Mouse (Mus musculus): ENCODE measurements at regions not wholly inside any gene's neighbourhood (a gene's known extent, or its start where the extent isn't known, plus 50 kb on each side); places are given as distances from the start of the nearest gene placed in this dataset.

DNA sequence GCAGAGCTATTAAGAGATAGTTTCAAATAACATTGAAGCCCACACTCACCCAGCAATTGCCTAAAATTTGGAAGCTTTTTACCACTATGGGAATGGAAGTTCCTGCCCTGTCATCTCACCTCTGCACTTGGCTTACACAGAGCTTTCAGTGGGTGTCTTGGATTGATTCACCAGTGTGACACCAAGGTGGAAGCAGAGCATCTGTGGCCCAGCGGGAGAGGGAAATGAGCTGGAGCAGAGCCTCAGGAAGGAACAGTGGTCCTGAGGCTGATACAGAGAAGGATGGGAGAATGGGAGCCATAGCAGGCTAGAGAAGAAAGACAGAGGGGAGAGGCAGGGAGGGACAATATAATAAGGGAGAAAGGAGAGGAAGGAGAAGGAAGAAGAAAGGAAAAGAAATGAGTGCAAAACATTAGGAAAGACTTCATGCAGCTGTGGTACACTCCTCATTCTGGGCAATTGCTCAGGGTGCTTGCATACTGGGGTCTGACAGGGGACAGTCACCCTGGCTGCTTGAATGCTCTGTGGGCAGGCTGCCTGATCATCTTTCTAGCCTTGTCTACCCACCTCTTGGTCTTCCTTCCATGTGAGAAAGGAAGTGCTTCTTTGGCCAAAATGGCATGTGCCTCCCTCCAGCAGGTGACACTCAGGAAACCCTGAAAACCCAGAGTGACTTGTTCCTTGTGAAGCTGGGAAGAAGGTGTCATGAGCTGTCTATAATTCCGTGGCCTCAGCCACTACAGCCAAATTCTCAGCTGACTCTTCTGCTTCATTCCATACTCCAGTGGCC, 240.3 kb downstream of the Gm7361 start:
- H3K27ac ChIP-seq: no peak overlapping the region
- no peak for DNase-seq (ENCODE audit: low spot score in 2 of 2)
- H3K4me3 ChIP-seq: no peak overlapping the region
- no peak for TF ChIP-seq CTCF (conservative IDR thresholded peaks at IDR 0.05)

DNA sequence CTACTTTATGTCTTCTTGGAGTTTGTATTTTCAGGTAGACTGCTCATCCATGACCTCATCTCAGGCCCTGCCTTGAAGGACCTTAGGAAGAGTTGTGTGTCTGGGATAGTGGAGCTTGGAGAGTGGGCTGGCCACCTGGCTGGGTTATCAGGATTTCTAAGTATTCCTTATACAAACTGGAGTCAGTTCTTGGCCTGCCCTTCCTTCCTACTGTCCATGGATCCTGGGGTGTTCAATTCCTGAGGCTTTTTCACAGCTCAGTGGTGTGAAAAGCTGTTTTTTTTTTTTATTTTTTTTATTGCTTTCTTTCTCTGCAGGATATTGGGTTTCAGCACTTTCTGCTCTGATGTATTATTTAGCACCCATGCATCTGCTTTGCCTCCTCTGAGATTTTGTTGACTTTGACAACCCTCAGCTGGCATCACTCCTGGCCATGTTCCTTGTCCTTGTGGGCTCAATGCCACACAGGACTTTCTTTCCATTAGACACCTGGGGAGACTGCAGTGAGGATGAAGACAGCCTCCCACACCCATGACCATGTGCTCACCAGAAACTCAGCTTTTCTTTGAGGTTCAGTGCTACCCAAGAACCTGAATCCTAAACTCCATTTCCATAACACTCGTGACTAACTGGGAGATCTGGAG, 252.2 kb downstream of the Gm7361 start:
- no peak for DNase-seq (ENCODE audit: low spot score in 2 of 2)
- Histone ChIP-seq H3K4me3 (no peak overlapping the region), H3K27ac (no peak overlapping the region)
- no peak for TF ChIP-seq CTCF (conservative IDR thresholded peaks at IDR 0.05)

DNA sequence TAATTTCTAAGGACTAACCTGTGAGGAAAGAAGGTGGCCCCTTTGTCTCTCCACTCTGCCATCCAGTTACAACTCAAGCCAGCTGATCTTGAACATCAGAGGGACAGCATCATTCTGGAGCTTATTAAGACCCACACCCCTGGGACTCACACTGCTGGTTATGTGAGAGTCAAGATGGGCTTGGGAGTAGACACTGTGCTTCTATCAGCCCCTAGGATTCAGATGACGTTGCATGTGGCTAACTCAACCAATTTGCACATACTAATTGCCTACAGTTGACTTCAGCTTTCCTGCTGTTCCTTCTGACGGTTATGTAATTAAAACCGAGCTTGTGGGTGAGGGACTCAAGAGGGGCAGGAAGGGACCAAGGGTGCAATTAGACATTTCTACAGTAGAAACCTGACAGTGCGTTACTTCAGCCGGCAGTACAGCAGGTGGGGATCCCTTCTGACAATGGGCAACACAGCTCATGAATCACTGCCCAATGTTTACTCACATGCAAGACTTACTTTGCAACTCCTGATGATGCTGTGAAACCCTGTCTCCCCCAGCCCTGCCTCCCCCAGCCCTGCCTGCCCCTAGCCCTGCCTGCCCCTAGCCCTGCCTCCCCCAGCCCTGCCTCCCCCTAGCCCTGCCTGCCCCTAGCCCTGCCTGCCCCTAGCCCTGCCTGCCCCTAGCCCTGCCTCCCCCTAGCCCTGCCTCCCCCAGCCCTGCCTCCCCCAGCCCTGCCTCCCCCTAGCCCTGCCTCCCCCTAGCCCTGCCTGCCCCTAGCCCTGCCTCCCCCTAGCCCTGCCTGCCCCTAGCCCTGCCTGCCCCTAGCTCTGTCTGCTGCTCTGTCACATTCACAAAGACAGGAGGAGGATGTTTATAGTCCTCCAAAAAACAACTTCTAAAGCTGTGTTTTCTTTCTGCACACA, 255.8 kb downstream of the Gm7361 start:
- TF ChIP-seq CTCF (conservative IDR thresholded peaks at IDR 0.05): no peak
- no peak for DNase-seq (ENCODE audit: low spot score in 2 of 2)
- Histone ChIP-seq H3K4me3 (no peak overlapping the region), H3K27ac (no peak overlapping the region)

DNA sequence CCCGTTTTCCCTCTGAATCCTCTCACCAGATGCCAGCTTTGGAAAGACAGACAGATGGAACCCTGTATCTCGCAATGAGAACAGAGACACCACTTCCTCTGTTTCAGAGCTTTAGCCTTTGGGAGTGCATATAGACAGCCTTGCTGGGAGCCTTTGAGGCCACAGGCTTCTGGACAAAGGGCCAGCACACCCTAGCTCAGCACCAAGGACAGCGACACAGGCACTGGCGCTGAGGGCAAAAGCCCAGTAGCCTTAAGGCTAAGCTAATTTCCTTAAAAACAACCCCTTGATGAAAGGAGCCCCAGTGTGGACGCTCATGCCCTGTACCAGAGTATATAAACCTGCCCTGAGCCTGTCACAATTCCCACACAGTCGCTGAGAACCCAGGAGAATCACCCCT, 278.1 kb downstream of the Gm7361 start:
- no peak for TF ChIP-seq CTCF (conservative IDR thresholded peaks at IDR 0.05)
- no peak overlapping the region for H3K4me3 ChIP-seq
- H3K27ac ChIP-seq: no peak overlapping the region
- peak in 1 of 2 experiments; percentile 4 for DNase-seq (ENCODE audit: low spot score in 2 of 2)

DNA sequence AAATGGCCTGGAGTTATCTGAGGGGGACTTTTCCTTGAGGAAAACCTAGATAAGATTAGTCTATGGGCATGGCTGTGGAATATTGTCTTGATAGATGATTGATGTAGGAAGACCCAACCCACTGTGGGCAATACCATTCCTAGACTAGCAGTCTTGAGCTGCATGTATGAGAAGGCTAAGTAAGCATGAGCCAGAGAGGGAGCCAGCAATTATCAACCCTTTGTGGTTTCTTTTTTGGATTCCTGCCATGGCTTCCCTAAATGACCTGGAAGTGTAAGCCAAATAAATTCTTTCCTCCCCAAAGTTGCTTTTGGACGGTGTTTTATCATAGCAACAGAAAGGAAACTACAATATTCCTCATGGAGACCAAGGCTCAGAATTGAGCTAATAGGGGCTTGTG, 253.7 kb upstream of the Dpp6 start:
- Histone ChIP-seq H3K4me3 (no peak overlapping the region), H3K27ac (no peak overlapping the region)
- no peak for TF ChIP-seq CTCF (conservative IDR thresholded peaks at IDR 0.05)
- no peak for DNase-seq (ENCODE audit: low spot score in 2 of 2)

DNA sequence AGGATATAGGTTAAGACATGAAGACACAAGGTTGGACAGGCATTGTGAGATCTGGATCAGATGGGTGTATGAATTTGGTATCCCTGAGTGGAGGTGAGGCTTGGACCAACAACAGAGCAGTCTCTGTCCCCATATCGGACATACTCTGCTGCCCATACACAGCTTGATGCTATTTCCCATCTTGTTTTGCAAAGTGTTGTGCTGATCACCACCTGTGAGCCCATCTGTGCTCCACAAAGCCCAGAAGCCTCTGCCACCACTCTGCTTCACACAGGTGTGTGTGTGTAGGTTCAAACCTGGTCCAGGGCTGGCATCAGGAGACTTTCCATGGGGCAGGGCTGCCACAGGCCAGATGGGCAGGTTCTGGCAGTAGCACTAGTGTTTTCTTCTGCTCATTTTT, 252.9 kb upstream of the Dpp6 start:
- Histone ChIP-seq H3K4me3 (no peak overlapping the region), H3K27ac (no peak overlapping the region)
- TF ChIP-seq CTCF (conservative IDR thresholded peaks at IDR 0.05): no peak
- no peak for DNase-seq (ENCODE audit: low spot score in 2 of 2)

DNA sequence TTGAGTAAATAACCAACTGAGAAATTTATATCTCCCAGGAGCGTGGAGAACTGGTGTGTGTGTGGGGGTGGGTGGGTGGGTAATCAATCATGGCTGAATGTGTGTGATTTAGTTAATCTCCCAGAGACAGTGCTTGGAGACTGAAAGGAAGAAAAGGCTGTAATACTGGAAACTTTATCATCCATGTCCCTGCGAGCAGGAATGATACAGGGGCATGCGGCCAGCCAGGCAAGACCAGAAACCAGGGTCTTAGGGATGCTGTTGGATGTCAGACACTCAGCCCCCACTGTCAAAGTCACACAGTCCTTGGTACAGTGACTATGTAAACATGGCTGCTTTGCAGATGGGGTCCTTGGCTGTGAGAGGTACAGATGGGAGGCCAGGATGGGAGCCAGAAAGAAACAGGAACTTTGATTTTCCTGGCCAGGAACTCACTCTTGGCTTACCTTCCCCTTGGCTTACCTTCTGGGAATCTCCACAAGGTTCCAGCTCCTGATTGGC, 244.3 kb upstream of the Dpp6 start:
- no peak for TF ChIP-seq CTCF (conservative IDR thresholded peaks at IDR 0.05)
- Histone ChIP-seq H3K4me3 (no peak overlapping the region), H3K27ac (no peak overlapping the region)
- no peak for DNase-seq (ENCODE audit: low spot score in 2 of 2)

DNA sequence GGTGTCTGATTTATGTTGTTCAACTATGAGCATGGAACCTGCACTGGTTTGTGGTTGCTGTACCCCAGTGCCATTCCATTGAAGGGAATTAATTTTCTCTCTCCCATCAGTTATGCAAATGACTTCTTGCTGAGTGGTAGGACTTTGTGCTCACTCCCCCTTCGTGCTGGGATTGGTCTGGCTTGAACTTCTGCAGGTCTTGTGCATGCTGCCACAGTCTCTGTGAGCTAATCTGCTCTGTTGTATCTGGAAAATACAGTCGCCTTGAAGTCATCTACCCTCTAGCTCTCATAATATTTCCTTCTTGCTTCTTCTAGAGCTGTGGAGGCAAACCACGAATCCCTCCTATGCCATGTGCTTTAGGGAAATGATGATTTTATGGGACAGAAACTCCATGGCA, 243.6 kb upstream of the Dpp6 start:
- no peak overlapping the region for H3K4me3 ChIP-seq
- no peak overlapping the region for H3K27ac ChIP-seq
- DNase-seq (ENCODE audit: low spot score in 2 of 2): no peak
- no peak for TF ChIP-seq CTCF (conservative IDR thresholded peaks at IDR 0.05)

DNA sequence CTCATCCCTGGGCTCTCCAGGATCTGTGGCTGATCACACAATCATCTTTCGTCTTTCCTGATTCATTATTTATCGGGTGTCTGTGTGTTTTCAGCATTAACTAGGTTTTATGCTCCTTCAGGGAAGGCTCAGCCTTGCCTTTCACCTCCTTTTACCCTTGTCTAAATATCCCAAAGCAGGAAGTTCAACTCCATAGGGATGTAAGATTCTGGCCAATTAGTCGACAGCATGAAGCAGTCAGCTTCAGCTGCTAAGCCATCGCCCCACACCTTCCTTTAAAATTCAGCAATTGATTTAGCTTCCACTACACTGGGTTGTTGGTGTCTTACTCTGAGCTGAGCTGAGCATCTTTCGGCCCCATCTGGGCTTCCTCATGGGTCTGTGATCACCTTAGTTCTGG, 230.9 kb upstream of the Dpp6 start:
- TF ChIP-seq CTCF (conservative IDR thresholded peaks at IDR 0.05): no peak
- Histone ChIP-seq H3K27ac (no peak overlapping the region), H3K4me3 (no peak overlapping the region)
- DNase-seq (ENCODE audit: low spot score in 2 of 2): no peak

DNA sequence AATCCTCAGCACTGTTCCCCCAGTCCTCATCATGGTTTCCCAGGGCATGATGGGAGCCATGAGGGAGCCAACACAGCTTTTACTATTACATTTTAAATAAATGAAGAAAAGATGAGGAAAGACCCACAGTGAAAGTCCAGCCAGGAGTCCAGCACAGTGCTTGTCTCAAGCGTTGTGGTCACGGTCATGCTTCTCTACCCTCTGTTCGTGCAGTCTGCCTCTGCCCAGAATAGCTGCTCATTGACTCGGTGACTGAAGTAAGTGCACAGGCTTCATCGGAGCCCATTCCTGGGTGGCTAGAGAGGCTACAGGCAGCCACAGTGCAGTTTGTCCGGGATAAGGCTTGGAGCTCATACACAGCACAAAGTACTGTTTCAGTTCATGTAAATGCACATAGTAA, 226.1 kb upstream of the Dpp6 start:
- Histone ChIP-seq H3K27ac (no peak overlapping the region), H3K4me3 (no peak overlapping the region)
- DNase-seq (ENCODE audit: low spot score in 2 of 2): no peak
- TF ChIP-seq CTCF (conservative IDR thresholded peaks at IDR 0.05): no peak

DNA sequence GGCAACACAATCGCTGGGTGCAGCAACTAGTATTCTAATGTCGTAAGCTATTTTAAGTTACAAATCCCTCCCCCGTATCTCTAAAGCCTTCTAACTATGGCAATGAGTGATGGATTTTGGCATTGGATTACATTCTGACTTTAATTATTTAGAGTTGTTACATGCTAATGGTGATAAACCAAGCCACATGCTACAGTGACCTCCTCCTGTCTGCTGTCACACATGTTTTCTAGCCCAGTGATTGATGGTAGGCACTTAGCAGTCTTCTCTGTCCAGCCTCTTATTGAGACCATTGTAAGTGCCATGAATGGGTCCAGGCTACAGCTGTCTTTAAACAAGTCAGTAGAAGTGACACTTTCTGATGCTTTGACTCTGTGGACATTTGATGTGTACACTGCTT, 224.7 kb upstream of the Dpp6 start:
- no peak for TF ChIP-seq CTCF (conservative IDR thresholded peaks at IDR 0.05)
- no peak for DNase-seq (ENCODE audit: low spot score in 2 of 2)

DNA sequence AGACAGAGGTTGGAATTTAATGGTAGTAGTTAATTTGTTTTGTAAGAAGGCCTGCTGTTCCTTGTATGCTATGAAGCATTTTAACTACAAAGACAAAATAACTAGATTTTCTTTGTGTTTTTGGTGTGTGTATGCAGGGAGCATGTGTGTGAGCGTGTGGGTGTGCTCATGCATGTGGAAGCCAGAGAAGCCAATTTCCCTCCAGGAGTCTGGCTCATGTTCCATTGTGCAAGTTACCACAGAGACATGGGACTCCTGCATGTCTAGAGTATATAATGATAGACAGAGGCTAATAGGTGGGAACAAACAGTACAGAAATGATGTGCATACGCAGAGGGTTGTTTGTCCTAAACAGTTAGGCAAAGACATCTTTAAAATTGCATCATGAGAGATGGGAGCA, 219.0 kb upstream of the Dpp6 start:
- H3K4me3 ChIP-seq: no peak overlapping the region
- H3K27ac ChIP-seq: no peak overlapping the region
- DNase-seq (ENCODE audit: low spot score in 2 of 2): no peak
- no peak for TF ChIP-seq CTCF (conservative IDR thresholded peaks at IDR 0.05)

More for the DNA sequence above, 224.7 kb upstream of the Dpp6 start:
- Histone ChIP-seq H3K4me3 (no peak overlapping the region), H3K27ac (no peak overlapping the region)

DNA sequence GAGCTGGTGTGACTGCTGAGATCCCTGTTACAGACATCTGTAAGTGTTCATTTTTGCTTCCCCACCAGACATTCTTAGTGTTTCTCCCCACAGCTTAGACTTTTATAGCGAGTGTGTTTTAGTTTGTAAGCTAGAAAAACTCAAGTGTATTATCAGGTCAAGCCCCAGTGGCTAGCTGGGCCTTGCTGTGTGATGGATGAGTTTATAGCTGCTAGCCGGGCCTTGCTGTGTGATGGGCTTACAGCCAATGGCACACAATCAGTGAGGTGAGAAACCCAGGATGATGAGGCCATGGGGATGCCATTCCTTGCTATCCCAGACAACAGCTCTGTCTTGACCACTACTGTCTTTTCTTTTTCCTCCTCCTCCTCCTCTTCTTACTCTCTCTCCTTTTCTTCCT, 197.7 kb upstream of the Dpp6 start:
- TF ChIP-seq CTCF (conservative IDR thresholded peaks at IDR 0.05): no peak
- Histone ChIP-seq H3K4me3 (no peak overlapping the region), H3K27ac (no peak overlapping the region)
- DNase-seq (ENCODE audit: low spot score in 2 of 2): no peak

Measured in layer of hippocampus, adult 2 months (tissue).